Mouse (Mus musculus): ENCODE data around the gene Cltb. TPM values are rescaled to one million over a fixed set of nuclear protein-coding genes. Genes with fewer than 3 reads are reported as not detected.
A peak's percentile ranks its signal among the peaks of the same experiment; 100 is the strongest.
"Not testable (repeated sequence)": the region's sequence is repeated elsewhere in the genome, so short reads cannot be mapped to it uniquely, and the experiment has no call there.

Cltb gene
- polyA plus RNA-seq, 1 experiment = 46.7 TPM

DNA sequence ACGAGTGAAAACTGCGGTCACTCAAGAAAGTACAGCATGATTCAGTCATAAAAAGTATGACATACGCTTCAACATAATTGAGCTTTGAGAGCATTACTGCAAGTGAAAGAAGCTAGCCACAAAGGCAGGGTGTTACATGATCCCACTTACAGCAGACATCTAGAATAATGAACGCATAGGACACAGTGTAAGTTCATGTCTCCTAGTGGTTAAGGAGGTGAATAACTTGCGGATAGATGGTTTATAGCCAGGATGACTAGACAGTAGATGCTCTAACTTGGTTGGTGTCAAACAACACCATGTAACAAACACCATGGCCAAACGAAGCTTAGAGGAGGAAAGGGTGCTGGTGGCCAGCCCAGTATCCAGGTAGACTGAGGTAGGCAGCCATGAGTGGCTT, 5.9 kb upstream of the Cltb start:
- Histone ChIP-seq H3K4me1 (ENCODE audit: control insufficient read depth) (peaks cover 10% of the 10 kb centered on the region), H3K36me3 (ENCODE audit: control insufficient read depth) (no peaks in the 10 kb centered on the region), H3K4me3 (replicated peaks) (no peak overlapping the region), H3K27me3 (ENCODE audit: control insufficient read depth) (peaks cover 14% of the 10 kb centered on the region), H3K9me3 (ENCODE audit: control insufficient read depth, low read length) (no peaks in the 10 kb centered on the region)
- TF ChIP-seq TAL1 (IDR thresholded peaks at IDR 0.05; ENCODE audit: low read length) = no peak
- TF ChIP-seq GATA1 (IDR thresholded peaks at IDR 0.05; ENCODE audit: low read length) = no peak

DNA sequence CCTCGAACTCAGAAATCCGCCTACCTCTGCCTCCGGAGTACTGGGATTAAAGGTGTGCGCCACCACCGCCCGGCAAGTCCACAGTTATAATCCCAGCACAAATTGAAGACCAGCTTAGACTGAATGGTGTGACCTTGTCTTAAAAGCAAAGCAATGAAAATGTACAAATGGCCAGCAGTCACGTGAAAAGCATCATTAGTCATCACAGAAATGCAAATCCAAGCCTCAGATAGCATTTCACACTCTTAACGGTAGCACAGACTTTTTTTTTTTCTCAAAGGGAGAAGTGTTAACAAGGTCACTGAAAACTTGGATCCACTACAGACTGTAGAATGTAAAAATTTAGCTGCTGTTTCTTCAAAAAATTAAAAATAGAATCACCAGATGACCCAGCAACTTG, 5.2 kb upstream of the Cltb start:
- Histone ChIP-seq H3K9me3 (ENCODE audit: control insufficient read depth, low read length) (no peaks in the 10 kb centered on the region), H3K4me3 (replicated peaks) (no peak overlapping the region), H3K27me3 (ENCODE audit: control insufficient read depth) (peaks cover 14% of the 10 kb centered on the region), H3K36me3 (ENCODE audit: control insufficient read depth) (no peaks in the 10 kb centered on the region), H3K4me1 (ENCODE audit: control insufficient read depth) (peaks cover 12% of the 10 kb centered on the region)
- no peak for TF ChIP-seq TAL1 (IDR thresholded peaks at IDR 0.05; ENCODE audit: low read length)
- no peak for TF ChIP-seq GATA1 (IDR thresholded peaks at IDR 0.05; ENCODE audit: low read length)

DNA sequence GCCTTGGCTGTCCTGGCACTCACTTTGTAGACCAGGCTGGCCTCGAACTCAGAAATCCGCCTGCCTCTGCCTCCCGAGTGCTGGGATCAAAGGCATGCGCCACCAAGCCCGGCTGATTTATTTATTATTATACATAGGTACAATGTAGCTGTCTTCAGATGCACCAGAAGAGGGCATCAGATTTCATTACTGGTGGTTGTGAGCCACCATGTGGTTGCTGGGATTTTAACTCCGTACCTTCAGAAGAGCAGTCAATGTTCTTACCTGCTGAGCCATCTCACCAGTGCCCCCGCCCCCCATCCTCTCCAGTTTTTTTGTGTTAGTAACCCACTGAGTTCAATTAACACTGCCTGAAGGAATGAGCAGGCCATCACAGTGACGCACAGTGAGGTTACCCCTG, 2.0 kb upstream of the Cltb start:
- H3K27me3 ChIP-seq (ENCODE audit: control insufficient read depth); H3K9me3 ChIP-seq (ENCODE audit: control insufficient read depth, low read length); H3K4me3 ChIP-seq (replicated peaks): not testable (repeated sequence)
- Histone ChIP-seq H3K4me1 (ENCODE audit: control insufficient read depth) (peaks cover 36% of the 10 kb centered on the region), H3K36me3 (ENCODE audit: control insufficient read depth) (peaks cover 11% of the 10 kb centered on the region)

DNA sequence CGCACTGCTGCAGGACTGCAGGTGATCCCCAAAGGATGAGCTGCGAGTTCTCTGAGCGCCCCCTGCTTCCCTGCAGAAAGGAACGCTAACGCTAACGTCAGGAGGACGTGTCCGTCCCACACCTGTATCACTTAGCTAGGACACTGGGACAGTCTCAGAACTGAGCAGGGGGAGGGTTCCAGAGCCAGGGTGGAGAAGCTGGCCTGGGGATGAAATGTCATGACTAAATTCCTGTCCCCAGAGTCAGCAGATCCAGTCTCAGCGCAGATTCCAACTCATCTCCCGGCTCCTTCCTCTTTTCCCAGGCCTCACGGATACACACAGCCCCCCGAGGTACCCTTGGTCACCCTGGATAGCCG, 552 bp downstream of the Cltb start:
- Histone ChIP-seq H3K27me3 (ENCODE audit: control insufficient read depth) (no peaks in the 10 kb centered on the region), H3K4me3 (replicated peaks) (peak overlapping the region; percentile 92), H3K4me1 (ENCODE audit: control insufficient read depth) (peaks cover 54% of the 10 kb centered on the region), H3K36me3 (ENCODE audit: control insufficient read depth) (peaks cover 28% of the 10 kb centered on the region), H3K9me3 (ENCODE audit: control insufficient read depth, low read length) (no peaks in the 10 kb centered on the region)
- no peak for TF ChIP-seq TAL1 (IDR thresholded peaks at IDR 0.05; ENCODE audit: low read length)

DNA sequence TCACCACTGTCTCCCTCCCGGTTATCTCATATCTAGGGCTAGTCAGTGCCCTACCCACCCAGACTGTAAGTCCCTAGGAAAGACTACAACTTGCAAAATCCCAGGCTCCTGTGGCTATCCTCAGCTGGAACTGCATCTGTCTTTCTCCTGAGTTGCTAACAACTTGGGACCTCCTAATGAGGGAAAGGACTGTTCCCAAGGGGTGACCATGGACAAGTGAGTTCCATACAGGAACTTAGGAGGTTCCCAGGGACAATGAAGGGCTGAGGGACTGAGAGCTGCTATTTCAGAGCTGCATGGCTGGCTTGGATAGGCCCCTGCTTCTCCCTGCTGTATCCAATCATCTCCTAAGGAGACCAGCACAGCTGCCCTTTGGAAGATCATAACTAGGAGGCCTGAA, 1.8 kb downstream of the Cltb start:
- peak overlapping the region; percentile 92 for H3K4me3 ChIP-seq (replicated peaks)
- peaks cover 54% of the 10 kb centered on the region for H3K4me1 ChIP-seq (ENCODE audit: control insufficient read depth)
- no peaks in the 10 kb centered on the region for H3K9me3 ChIP-seq (ENCODE audit: control insufficient read depth, low read length)
- TF ChIP-seq GATA1 (IDR thresholded peaks at IDR 0.05; ENCODE audit: low read length) (no peak), TAL1 (IDR thresholded peaks at IDR 0.05; ENCODE audit: low read length) (no peak)
- H3K27me3 ChIP-seq (ENCODE audit: control insufficient read depth) = no peaks in the 10 kb centered on the region
- H3K36me3 ChIP-seq (ENCODE audit: control insufficient read depth) = peaks cover 41% of the 10 kb centered on the region

DNA sequence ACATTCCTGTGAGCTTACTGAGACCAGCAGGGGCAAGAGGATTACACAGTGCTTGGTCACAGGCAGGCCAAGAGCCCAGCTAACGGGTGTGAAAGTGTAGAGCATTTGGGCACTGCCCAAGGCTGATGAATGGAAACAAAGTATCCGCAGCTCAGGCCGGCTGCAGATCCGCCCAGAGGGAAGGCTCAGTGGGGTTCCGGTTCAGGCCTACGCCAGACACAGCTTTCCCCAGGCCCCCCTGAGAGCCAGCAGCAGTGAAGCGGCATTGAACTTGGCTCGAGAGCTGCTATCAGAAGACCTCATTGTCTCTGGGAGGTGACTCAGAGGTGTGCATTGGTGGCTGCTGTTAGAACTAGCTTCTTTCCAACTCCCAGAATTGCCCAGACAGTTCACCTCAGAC, 2.5 kb downstream of the Cltb start:
- TF ChIP-seq TAL1 (IDR thresholded peaks at IDR 0.05; ENCODE audit: low read length) (no peak), GATA1 (IDR thresholded peaks at IDR 0.05; ENCODE audit: low read length) (no peak)
- H3K9me3 ChIP-seq (ENCODE audit: control insufficient read depth, low read length) = no peaks in the 10 kb centered on the region
- H3K36me3 ChIP-seq (ENCODE audit: control insufficient read depth) = peaks cover 47% of the 10 kb centered on the region
- peak overlapping the region; percentile 92 for H3K4me3 ChIP-seq (replicated peaks)
- H3K27me3 ChIP-seq (ENCODE audit: control insufficient read depth) = no peaks in the 10 kb centered on the region
- H3K4me1 ChIP-seq (ENCODE audit: control insufficient read depth) = peaks cover 54% of the 10 kb centered on the region

DNA sequence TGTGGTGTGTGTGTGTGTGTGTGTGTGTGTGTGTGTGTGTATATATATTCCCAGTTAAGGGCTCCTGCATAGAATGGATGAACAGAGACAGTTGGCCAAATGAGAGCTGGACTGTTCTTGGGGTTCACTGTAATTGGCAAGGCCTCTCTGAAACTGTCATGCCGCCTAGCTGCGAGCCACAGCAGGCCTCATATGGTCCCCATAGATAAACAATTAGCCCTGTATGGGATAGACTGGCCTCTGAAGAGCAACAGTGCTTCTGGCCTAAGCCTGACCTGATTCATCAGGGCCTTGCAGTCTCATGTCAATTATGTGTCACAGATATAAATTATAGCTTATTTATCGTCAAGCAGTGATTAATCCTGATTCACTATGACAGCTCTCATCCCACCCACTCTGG, 3.1 kb downstream of the Cltb start:
- peaks cover 54% of the 10 kb centered on the region for H3K4me1 ChIP-seq (ENCODE audit: control insufficient read depth)

DNA sequence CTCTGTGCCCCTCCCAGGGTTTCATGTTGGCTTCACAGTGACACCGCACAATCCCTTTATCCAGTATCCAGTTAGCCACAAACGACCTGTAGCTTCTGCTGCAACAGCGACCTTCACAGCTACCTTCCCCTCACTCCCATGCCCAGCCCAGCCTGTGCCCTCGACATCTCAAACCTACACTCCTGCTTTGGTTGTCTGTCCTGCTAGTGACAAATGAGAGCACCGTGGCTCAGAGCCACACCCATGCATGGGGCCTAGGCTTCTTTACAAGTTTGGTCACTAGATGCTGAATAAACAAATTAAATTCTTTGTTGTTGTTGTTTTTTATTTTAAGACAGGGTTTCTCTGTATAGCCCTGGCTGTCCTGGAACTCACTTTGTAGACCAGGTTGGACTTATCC, 3.9 kb downstream of the Cltb start:
- Histone ChIP-seq H3K4me3 (replicated peaks) (peak overlapping the region; percentile 47), H3K4me1 (ENCODE audit: control insufficient read depth) (peaks cover 54% of the 10 kb centered on the region), H3K9me3 (ENCODE audit: control insufficient read depth, low read length) (no peaks in the 10 kb centered on the region), H3K36me3 (ENCODE audit: control insufficient read depth) (peaks cover 62% of the 10 kb centered on the region), H3K27me3 (ENCODE audit: control insufficient read depth) (no peaks in the 10 kb centered on the region)
- TF ChIP-seq GATA1 (IDR thresholded peaks at IDR 0.05; ENCODE audit: low read length) (no peak), TAL1 (IDR thresholded peaks at IDR 0.05; ENCODE audit: low read length) (no peak)

More for the DNA sequence above, 3.1 kb downstream of the Cltb start:
- peak; percentile 58 for TF ChIP-seq GATA1 (IDR thresholded peaks at IDR 0.05; ENCODE audit: low read length)
- TF ChIP-seq TAL1 (IDR thresholded peaks at IDR 0.05; ENCODE audit: low read length) = peak; percentile 57; the same call in 2 of the 3 replicates
- H3K36me3 ChIP-seq (ENCODE audit: control insufficient read depth) = peaks cover 54% of the 10 kb centered on the region
- no peaks in the 10 kb centered on the region for H3K9me3 ChIP-seq (ENCODE audit: control insufficient read depth, low read length)
- no peaks in the 10 kb centered on the region for H3K27me3 ChIP-seq (ENCODE audit: control insufficient read depth)
- peak overlapping the region; percentile 92 for H3K4me3 ChIP-seq (replicated peaks)

DNA sequence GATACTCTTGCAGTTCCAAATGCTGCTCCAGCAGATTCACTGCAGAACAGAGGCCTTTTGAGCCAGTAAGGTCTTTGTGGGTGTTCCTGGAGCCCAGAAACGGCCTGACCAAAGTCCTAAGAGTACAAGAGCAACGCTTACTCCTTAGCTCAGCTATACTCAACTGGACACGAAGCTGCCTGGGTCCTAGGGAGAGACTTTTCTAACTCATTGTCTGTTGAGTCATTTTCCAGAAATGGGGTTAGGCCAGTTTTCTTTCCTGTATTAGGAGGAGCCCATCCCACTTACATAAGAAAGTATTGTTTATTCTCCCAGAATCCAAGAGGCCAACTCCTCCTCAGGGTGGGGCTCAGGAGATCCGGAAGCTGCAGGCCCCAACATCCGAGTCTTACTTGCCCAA, 5.7 kb downstream of the Cltb start:
- peaks cover 41% of the 10 kb centered on the region for H3K4me1 ChIP-seq (ENCODE audit: control insufficient read depth)
- no peaks in the 10 kb centered on the region for H3K9me3 ChIP-seq (ENCODE audit: control insufficient read depth, low read length)
- H3K4me3 ChIP-seq (replicated peaks) = no peak overlapping the region
- TF ChIP-seq GATA1 (IDR thresholded peaks at IDR 0.05; ENCODE audit: low read length) (no peak), TAL1 (IDR thresholded peaks at IDR 0.05; ENCODE audit: low read length) (no peak)
- H3K36me3 ChIP-seq (ENCODE audit: control insufficient read depth) = peaks cover 78% of the 10 kb centered on the region
- no peaks in the 10 kb centered on the region for H3K27me3 ChIP-seq (ENCODE audit: control insufficient read depth)

DNA sequence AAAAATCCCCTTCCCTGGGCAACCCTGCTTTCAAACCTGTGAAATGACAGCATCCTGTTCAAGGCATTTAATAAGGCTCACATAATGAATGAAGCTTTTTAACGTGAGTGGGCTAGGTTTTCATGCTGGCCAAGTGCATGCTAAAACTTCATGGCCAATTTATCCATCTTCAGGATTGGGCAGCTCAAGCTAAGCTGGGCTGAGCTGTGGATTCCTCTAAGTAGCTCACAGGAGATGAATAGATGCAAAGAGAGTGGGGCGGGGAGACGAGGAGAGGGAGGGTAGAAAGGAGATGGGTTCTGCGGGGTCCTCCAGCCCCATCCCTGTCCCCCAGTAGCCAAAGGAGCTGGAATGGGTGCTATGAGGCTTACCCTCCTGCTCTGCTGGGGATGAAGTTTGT, 6.9 kb downstream of the Cltb start:
- Histone ChIP-seq H3K36me3 (ENCODE audit: control insufficient read depth) (peaks cover 85% of the 10 kb centered on the region), H3K9me3 (ENCODE audit: control insufficient read depth, low read length) (peaks cover 2% of the 10 kb centered on the region; the same call in 1 of the 2 replicates), H3K4me3 (replicated peaks) (no peak overlapping the region), H3K4me1 (ENCODE audit: control insufficient read depth) (peaks cover 29% of the 10 kb centered on the region), H3K27me3 (ENCODE audit: control insufficient read depth) (no peaks in the 10 kb centered on the region)
- no peak for TF ChIP-seq TAL1 (IDR thresholded peaks at IDR 0.05; ENCODE audit: low read length)
- TF ChIP-seq GATA1 (IDR thresholded peaks at IDR 0.05; ENCODE audit: low read length) = no peak
